Mouse (Mus musculus): ENCODE data around the gene Havcr2.
"Not testable (repeated sequence)": the region's sequence is repeated elsewhere in the genome, so short reads cannot be mapped to it uniquely, and the experiment has no call there.

Gene Havcr2

DNA sequence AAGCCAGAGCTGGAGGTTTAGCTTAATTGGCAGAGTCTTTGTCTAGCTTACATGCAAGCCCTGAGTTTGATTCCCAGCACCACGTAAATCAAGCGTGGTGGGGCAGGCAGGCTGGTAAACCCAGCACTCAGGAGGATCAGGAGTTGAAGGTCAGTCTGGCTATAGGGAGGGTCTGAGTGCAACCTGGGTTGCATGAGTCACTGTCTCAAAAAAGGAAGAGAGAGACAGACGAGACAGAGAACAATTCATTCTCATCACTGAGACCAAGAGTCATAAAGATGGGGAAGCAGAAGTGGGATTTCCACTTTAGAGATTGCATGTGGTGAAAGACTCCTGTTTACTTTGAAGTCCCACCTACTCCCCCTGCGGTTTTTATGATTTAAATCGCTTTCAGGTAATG lies 6.6 kb downstream of the Havcr2 start:
- DNase-seq: no peak

DNA sequence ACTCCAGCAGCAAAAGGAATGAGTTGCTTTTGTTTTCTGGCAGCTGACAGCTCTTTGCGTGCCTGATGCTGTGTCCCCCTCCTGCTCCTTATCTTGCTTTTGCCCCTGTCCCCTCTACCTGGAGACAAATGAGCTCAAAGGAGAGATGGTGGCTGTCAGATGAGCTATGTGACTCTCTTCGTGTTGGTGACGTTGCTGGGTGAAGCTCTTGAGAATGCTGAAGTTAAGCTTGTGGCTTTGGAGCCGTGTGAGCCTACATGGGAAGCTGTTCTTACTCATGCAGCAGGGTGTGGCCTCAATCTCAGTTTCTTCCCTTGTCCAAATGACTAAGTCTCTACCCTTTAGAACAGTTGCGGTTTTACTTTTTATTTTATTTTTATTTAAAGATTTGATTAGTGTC lies 7.2 kb downstream of the Havcr2 start:
- DNase-seq: no peak

DNA sequence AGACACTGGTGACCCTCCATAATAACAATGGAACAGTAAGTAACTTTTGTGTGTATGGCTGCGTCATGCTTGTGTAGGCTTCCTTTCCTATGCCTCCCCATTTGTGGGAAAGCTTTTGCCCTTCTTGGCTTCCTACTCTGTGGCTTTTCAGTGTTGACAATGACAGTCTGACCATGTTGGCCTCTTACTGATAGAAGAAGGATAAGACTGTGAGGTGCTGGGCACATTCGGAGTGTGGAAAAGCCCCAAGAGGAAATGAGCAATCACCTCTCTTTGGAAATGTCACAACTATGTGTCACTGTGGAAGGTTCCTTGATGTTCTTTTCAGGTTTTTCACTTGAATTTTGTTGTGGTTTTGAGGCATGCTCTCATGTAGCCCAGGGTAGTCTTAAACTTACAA lies 12.1 kb downstream of the Havcr2 start:
- no peak for DNase-seq

GRCm38 (mm10) chr11:46474220-46474619 lies 19.5 kb downstream of the Havcr2 start:
- DNase-seq: no peak

GRCm38 (mm10) chr11:46479311-46479710 lies 24.6 kb downstream of the Havcr2 start:
- no peak for DNase-seq

- DNase-seq: no peak
Measured at GRCm38 (mm10) chr11:46480517-46480916, 25.8 kb downstream of the Havcr2 start.

- no peak for DNase-seq
Measured at GRCm38 (mm10) chr11:46488231-46488630, 33.5 kb downstream of the Havcr2 start.

DNA sequence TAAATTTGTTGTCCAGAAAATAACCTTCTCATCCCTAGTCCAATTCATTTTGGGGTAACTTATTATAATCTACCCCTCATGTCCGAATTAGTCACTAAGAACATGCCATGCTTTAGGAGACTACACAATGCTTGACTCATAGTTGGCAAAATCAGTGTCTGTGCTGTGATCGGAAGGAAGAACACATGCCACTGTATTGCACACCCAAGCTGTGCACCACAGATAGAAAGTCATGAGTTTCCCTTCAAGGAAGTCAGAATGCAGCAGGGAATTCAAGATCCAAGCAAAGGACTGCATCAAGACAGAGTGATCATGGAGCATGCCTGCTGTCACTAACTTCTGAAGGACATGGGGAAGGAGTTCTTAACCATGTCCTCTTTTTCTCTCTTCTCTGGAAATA lies 33.9 kb downstream of the Havcr2 start:
- DNase-seq: no peak

DNA sequence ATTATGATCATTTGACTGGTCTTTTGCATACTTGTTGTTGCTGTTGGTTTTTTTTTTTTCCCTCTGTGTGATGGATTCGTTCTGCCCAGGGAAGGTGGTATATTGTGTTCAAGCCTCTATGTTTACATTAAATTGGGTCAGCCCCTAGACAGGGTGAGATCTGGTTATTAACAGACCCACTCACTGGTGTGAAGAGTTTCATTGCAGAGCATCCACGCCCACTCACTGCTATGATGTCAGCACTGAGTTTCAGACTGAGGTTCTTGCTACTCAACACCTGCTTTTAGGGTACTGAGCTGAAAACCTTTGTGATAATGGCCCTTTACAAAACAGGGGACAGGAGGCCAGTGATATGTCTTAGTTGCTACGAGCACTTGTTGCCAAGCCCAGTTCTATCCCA lies 52.4 kb downstream of the Havcr2 start:
- no peak for DNase-seq

DNA sequence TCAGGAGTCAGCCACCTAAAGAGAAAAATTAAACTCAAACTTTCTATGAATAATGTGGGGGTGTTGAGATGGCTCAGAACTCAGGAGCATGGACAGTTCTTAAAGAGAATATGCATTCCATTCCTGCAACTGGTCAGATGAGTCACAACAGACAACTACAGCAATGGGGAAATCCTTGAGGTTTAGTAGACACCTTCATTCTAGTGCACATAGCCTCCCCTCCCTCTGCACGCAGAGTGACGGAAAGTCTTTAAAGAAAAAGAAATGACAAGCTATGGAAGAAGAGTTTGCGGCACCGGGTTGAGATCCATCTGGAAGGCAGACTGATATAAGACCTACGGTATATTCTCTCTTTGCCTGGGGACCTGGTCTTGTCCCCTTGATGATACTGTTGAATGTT lies 55.2 kb downstream of the Havcr2 start:
- DNase-seq: no peak

GRCm38 (mm10) chr11:46521341-46521740 lies 66.6 kb downstream of the Havcr2 start:
- not testable (repeated sequence) for DNase-seq

DNA sequence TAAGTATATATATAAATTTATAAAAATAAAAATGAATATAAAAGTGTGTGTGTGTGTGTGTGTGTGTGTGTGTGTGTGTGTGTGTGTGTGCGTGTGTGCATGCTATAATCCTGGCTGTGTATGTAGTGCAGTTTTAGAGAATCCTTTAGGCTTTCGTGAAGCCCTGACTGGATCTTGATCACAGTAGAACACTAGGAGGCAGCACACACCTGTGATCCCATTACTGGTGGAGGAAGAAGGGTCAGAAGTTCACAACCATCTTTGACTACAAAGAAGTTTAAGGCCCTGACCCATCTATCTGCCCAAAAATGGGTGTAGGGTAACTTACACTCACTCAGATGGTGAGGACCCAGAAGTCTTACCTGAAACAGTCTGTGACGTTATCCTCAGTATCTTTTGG lies 68.0 kb downstream of the Havcr2 start:
- DNase-seq: no peak

DNA sequence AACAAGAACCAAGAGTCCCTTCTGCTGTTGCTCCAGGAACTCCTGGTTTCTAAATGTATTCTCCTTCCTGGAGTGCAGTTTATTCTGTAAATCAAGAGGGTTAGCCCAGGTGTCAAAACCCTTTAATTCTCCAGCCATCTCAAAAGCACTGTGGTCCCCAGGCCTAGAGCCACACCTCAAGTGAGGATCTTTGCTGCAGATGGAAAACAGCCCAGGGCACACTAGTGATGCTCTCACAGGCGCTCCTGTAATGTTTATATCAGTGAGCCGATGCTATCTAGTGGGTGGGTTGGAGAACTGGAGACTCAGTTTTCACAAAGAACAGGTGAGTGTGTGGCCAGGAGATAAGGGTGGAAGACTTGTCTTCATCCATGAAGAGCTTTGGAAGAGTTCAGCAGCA lies 69.2 kb downstream of the Havcr2 start, which contains the start of gene Gm12169:
Gene Gm12169, plus strand, starts transcription at position 301 of the 400 bp plus-strand sequence.
- DNase-seq: no peak

DNA sequence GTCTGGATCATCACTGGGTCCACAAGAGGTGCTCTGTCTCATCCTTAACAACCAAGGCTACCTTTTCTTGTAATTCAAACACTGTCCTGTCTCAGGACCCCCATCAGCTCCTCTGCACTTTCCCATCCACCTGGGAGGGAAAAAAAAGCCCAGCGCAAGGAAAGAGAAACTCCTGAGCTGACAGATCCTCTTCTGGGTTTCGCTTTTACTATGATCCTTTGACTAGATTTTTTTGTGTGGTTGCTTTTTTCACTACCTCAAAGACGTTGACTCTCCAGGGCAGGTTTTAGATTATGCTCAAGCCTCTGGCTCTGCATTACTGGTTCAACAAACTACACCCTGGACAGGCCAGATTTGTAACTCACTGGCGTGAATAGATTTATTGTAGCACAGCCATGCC lies 75.4 kb downstream of the Havcr2 start:
- DNase-seq: no peak

Measured in thymus, adult 18-20 months (tissue).